Mouse (Mus musculus) 3T3-L1 (cell line): Measurements from ENCODE around the gene Taf8.

Experiments
- DNase-seq: peaks from one replicate; pipeline ENCODE4 v3.0.0-alpha.2; 2015; ENCODE audit warnings: low read depth, low spot score

Taf8 gene

GRCm38 (mm10) chr17:47501946-47502706 lies at the start of gene Taf8:
TSS of gene Taf8 (minus strand) at chr17:47502292.
- DNase-seq = peak; percentile 95

- DNase-seq = no peak
These were observed 49.0 kb upstream of the Taf8 start for GRCm38 (mm10) chr17:47551049-47551448.

DNA sequence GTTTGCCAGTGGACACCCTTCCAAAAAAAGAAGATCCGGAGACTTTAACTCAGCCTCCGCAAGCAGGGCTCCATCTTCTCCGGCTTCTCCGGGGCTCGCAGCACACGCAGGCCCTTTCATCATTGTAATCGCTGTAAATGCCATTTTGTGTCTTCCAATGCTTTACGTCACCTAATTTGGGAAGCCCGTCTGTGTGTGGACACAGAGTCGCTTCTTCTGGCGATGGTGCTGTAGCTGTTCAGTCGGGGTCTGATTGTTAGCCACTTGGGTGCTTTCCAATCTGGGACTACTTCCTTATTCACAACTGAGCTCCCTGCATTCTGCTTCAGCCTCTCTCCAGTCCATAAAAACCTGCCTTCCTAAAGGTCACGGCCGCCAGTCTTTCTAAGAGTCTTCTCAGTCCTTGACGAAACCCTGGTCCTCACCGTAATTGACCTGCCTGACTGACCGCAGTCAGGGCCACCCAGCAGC lies 43.8 kb upstream of the Taf8 start:
- DNase-seq = no peak

DNA sequence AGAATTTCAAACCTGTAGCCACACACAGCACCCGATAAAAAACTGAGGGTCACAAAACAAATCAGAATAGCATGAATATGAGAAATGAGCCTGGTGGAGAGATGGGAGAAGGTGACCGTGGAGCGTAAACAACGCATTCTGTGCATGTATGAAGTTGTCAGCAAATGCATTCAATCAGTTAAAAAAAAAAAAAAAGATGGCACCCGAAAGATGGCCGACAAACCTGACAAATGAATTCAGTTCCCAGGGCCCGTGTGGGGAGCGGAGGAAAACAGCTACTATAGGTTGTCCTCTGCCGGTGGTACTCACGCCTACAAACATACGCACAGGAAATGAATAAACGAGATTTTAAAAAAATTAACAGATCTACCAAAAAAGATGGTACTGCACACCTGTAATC lies 43.1 kb upstream of the Taf8 start:
- no peak for DNase-seq

- DNase-seq = no peak
These were observed 41.1 kb upstream of the Taf8 start for GRCm38 (mm10) chr17:47543051-47543650.

DNA sequence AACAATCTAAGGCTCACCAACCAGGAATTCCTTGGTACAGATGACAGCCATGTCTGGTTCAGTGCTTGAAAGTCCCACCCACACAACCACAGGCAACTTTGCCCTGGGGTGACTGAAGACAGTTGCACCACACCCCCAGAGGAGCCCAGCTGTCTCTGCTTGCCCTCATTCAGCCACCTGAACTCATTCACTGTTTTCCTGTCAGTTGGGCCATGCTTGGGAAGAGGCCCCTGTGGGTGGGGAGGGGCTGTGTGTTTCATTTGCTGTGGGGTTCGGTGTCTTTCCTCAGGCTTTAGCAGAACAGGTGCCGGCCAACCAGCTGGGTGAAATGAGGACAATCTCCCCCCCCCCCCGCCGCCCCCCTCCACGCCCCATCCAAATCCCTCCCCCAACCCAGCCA lies 40.0 kb upstream of the Taf8 start:
- DNase-seq = peak; percentile 51

DNA sequence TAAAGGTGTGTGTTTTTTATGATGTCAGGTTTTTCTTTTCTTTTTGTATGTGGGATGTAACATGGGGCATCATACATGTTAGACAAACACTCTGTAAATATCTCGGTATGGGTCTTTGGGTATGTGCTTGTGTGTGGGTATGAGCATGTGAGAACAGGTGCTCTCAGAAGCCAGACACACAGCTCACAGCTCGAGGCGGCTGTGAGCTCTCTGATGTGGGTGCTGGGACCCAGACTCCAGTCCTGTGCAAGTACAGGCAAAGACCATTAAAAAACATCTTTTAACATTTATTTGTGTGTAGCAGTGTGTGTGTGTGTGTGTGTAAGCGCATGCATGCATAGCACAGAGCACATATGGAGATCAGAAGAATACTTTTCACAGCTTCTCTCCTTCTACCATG lies 37.0 kb upstream of the Taf8 start:
- DNase-seq = no peak

DNA sequence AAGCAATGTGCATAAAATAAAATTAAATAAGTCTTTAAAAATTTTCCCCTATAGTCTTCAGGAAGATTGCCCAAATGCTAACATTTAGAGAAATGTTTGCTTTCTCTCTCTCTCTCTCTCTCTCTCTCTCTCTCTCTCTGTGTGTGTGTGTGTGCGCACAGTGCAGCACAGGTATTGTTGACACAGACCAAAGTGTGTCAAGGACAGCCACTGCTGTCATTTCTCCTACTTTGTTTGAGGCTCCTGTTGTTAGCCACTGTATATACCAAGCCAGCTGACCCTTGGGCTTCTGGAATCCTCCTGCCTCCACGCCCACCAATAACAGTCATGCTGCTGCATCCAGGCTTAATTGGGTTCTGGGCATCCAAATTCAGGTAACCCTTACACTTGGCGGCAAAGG lies 36.0 kb upstream of the Taf8 start:
- no peak for DNase-seq

GRCm38 (mm10) chr17:47535812-47536236 lies 33.7 kb upstream of the Taf8 start:
- DNase-seq = no peak

GRCm38 (mm10) chr17:47533691-47534090 lies 31.6 kb upstream of the Taf8 start:
- no peak for DNase-seq

DNA sequence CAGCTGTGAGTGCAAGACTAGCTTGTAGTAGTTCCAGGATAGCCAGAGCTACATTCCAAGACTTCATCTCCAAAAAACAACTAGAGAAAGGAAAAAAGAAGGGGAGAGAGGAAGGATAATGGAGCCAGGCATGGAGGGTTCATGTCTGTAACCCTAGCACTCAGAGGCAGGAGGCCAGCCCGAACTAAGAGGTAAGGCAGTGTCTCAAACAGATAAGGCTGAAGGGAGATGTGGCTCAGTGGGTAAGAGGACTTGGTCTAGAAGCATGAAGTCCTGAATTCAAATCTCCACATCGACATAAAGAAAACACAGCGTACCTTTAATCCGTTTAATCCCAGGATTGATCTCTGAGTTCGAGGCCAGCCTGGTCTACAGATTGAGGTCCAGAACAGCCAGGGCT lies 30.3 kb upstream of the Taf8 start:
- no peak for DNase-seq

GRCm38 (mm10) chr17:47531387-47531818 lies 29.3 kb upstream of the Taf8 start:
- no peak for DNase-seq

GRCm38 (mm10) chr17:47529595-47529994 lies 27.5 kb upstream of the Taf8 start:
- no peak for DNase-seq

DNA sequence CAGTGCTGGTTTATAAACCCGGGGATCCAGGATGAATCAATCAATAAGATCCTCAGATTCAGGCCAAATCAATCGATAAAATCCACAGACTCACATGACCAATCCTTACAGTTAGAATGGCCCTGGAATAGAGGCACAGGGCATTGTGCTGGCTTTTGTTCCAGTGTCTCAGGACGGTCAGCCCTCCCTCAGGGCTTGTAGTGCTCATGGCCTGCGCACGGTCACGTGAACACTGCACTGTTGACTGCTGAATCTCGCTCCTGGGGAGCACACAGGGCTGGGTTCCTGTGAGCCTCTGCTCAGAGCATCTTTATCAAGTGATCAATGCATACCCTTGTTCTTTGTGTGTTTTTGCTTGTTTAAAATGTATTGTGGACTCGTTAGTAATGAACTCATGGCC lies 26.8 kb upstream of the Taf8 start:
- no peak for DNase-seq

DNA sequence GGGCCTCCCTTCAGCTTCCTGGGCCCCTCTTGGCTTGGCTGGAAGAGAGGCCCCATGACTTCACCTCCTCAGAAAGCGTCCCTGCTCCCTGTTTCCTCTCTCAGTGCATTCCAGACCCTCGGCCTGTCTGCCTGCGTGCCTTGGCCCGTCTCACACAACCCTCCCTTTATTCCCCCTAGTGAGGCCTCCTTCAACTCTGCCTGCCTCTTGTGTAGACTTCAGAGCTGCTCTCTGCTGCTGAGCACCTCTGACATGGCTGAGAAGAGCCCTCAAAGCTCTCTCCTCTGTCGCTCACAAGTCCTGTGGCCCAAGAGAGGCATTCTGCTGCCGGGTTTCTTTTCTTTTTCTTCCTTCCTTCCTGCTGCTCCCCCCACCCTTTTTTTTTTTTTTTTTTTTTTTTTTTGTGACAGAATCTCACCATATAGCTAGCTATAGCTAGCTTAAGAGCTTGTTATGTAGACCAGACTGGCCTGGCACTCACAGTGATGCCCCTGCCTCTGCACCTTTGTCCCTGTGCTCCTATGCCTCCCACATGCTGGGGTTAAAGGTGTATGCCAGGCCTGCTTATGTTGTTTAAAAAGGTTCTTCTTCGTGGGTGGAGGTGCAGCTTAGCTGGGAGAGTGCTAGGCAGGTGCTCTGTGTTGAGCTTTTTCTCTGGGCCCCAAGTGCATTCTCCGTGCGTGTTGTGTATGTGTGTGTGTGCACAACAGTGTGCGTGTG lies 25.6 kb upstream of the Taf8 start:
- no peak for DNase-seq

- DNase-seq = no peak
These were observed 24.9 kb upstream of the Taf8 start for GRCm38 (mm10) chr17:47526856-47527520.

DNA sequence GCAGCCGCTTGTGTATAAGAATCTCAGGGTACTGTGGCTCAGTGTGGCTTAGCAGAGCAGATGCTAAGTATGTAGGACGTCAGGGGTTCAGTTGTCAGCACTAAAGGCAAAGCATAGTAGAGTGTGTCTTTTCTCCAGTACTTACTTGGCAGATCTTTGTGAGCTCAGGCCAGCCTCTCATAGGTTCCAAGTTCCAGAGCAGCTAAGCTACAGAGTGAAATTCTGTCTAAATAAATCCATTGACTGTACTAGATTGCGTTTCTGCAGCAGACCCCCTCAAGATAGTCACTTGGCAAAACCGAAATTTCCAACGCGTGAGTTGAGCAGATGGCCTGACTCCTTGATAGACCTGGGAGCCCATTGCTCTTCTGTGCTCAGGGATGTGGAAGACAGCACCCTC lies 22.9 kb upstream of the Taf8 start:
- DNase-seq = no peak

- no peak for DNase-seq
These were observed 22.0 kb upstream of the Taf8 start for GRCm38 (mm10) chr17:47524055-47524454.

DNA sequence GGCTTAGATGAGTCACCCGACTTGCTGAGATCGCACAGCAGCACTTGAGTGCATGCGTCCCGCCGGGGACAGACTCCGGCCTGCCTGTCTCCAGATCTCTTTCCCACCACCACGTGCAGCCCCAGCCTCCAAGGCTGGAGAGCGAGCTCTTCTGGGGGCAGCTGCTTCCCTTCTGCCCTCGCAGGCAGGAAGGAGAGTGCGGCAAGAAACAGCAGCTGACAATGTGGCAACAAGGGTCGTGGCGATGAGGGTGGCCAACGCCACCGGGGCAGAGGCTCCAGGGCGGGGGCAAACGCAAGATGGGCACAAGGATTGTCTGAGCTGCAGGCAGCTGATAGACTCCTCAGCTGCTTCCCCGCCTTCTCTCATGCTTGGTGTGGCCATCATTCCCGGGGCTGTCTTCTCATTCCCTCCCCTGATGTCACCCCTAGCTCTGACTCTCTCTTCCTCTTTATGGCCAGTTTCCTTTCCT lies 21.2 kb upstream of the Taf8 start:
- no peak for DNase-seq

DNA sequence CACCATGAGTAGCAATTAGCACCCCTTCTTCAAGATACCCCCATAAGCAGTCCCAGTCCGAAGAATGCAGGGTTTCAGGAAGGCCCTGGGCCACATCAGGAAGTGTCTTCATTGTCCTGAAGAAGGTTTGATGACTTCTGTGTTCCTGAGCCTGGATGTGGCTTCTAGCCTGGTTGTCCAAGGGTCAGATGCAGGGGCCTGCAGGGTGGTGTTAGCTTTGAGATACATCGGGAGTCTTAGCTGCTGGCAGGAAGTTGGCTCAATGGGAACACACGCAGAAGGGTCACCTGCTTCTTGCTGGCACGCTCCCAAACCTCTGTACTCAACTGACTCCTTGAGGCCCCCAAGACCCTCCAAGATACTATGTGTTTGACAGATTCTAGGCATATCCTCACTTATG lies 20.4 kb upstream of the Taf8 start:
- DNase-seq = no peak

- DNase-seq = no peak
These were observed 19.6 kb upstream of the Taf8 start for GRCm38 (mm10) chr17:47521551-47522258.
